Mouse (Mus musculus) frontal cortex, postnatal 25 days (tissue): Measurements from ENCODE around the gene Usf2.

ENCODE experiments used
- DNase-seq, 2 experiments: peaks; one replicate each; pipeline ENCODE4 v3.0.0; 2022; ENCODE audit warnings: low spot score in 2 of 2

The Usf2 gene

DNA sequence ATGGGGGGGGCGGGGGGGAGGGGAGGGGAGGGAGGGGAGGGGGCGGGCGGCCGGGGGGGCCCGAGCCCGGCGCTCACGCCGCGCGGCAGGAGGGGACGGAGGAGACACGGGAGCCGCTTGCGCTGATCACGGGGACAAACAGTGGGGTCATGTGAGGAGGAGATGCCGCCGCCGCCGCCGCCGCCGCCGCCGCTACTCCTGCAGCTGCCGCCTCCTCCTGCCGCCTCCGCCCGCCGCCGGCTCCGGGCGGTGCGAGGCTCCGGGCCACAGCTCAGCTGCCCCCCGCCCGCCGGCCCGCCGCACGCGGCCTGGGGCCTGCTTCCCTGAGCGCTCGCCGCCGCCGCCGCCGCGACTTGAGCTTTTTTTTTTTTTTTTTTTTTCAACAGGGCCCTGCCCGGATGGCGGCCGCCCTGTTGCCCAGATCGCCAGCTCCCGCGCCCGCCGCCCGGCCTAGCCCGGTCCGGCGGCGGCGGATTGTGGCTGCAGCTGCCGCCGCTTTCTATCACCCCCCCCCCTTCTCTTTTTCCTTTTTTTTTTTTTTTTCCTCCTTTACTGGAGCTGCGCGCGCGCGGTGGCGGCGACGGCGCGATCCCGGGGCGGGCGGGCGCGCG is at the start of gene Usf2:
Gene Usf2, minus strand, starts transcription at position 48 of the 611 bp plus-strand sequence.
- DNase-seq, result peak; percentile 57 to 63

DNA sequence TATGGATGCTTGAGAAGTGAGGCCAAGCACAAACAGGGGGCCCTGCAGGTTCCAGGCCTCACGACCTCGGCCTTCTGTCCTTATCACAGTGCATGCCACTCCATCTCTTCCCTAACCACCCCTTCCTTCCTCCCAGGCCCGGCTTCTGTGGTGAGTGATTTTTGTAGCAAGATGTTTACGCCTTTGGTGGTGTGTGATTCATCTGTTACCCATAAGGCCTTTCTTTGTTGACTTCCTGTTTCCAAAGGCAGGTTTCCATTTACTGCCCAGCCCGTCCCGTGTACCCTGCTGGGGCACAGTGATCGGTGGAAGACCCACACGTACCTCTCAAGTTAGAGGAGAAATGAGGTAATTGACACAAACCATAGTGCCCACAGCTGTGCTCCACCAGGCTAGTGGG is 46.0 kb upstream of the Usf2 start:
- DNase-seq, result no peak

DNA sequence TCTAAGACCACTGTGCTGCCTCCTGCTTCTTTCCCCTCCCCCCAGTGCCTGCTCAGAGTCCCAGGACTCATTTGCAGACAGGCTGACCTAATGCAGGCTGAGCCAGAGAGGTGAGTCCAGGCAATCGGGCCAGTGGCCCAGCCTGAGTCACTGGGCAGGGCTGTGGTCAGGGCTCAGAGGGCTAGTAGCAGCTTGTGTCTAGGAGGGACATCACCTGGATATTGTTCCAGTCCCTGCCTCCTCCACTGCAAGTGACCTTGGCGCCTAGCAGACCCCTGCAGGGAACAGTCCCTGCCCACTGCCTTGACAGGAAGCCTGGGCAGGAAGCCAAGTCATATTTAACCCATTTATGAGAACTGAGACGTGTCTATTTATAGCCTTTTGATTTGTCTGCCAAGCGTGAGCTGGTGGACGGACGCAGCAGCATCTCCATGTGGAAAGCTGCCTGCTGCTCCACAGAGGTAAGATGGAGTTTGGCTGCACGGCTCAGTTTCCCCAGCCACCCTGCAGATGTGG is 44.0 kb upstream of the Usf2 start:
- DNase-seq, result peak in 1 of 2 experiments; percentile 8

DNA sequence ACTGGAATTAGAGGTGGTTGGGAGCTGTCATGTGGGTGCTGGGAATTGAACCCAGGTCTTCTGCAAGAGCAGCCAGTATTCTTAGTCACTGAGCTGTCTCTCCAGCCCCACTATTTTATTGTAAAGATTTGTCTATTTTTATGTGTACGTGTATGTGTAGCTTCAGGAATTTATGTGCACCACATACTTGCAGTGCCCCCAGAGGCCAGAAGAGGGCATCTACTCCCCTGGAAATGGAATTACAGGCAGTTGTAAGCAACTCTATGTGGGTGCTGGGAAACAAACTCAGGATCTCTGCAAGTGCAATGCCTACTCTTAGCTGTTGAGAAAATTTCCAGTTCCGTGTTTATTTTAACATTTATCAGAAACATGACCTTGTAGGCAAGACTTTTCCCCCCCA is 39.9 kb upstream of the Usf2 start:
- no peak for DNase-seq

DNA sequence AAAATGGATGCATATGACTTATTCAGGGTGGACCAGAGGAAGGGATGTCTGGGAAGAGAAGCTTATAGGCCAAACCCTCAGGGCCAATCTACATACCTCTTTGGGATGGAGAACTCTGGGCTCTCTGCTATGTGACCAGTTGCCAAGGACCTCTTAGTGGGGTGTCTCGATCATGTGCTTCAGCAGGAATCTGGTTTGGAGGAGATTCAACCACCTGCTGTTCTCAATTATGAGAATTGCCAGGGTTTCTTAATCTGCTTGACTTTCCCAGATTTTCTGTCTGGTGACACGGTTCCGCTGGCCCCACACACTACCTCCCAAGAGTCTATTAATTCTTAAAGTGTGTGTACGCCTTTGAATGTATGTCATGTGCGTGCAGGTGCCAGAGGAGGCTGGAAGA is 37.4 kb upstream of the Usf2 start:
- DNase-seq, result no peak

DNA sequence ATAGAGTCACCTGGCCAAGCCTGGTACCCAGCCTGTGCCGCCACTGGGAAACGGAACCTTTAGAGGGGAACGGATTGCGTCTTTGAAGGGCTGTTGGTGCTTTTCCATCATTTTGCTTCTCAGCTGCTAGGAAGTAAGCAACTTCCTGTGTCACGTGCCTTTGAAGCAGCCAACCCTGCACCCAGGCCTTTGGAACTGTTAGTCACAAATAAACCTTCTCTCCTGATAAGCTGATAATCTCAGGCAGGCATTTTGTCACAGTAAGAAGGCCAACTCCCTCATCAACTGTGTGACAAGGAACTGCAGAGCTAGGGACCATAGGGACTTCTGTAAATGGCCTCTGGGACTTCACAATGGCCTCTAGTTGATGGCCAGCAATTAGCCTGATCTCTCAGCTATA is 35.5 kb upstream of the Usf2 start:
- no peak for DNase-seq

DNA sequence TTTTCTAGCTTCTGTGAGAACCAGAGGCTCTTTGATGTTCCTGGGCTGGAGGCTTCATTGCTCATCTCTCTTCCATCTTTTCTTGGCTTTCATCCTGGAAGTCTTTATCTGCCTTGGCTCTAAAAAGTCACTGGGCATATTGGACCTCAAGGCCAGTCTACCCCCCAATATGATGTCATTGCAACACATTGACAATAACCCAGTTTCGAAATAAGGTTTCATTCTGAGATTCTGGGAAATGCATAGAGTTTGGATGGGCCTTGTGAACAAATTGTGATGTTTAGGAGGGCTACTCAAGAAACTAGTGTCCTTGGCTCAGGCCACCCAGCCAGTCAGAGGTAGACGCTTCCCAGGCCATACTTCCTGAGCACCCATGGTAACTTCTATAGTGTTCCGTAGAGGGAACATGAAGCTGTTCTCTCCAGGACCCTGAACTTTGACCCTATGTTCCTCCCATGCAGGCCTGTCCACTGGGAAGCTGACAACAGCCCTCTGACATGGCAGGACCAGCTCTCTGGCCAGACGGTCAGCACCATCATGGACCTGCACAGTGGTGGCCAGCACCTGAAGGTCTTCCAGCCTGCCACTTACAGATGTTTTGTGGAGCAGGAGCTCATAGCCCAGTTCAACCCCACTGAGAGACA is 32.0 kb upstream of the Usf2 start:
- no peak for DNase-seq

DNA sequence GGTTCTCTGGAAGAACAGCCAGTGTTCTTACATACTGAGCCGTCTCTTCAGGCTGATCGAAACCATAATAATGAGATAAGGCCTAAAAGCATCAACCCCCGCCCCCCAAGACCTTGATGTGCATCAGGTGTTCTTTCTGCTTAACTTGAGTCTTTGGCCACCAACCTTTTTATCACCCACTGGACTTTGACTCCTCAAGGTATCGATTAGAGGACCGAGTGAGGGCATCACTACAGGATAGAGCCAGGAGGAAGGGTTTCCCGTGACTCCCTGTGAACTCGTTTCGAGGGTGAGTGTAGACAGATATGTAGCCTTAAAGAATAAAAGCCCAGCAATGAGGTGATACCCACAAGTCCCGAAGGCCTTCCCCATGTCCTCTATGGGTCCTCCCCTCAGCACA is 28.8 kb upstream of the Usf2 start:
- no peak for DNase-seq

DNA sequence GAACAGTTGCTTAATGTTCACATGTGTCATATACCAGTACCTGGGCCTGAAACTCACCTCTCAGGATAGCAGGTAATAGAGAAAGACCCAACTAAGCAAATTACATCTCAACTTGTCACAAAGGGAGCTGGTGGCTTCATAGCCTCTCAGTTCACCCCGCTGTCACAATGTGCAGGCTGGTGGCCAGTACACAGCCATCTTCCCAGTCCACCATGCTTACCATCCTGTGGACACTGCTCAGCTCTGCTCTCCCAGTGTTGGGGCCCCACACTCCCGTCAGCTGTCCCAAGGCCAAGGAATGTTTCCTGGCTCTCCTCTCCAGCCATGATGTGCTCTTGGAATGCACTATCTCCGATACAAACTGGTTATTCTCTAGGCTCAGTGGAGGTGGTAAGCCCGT is 25.1 kb upstream of the Usf2 start:
- no peak for DNase-seq

DNA sequence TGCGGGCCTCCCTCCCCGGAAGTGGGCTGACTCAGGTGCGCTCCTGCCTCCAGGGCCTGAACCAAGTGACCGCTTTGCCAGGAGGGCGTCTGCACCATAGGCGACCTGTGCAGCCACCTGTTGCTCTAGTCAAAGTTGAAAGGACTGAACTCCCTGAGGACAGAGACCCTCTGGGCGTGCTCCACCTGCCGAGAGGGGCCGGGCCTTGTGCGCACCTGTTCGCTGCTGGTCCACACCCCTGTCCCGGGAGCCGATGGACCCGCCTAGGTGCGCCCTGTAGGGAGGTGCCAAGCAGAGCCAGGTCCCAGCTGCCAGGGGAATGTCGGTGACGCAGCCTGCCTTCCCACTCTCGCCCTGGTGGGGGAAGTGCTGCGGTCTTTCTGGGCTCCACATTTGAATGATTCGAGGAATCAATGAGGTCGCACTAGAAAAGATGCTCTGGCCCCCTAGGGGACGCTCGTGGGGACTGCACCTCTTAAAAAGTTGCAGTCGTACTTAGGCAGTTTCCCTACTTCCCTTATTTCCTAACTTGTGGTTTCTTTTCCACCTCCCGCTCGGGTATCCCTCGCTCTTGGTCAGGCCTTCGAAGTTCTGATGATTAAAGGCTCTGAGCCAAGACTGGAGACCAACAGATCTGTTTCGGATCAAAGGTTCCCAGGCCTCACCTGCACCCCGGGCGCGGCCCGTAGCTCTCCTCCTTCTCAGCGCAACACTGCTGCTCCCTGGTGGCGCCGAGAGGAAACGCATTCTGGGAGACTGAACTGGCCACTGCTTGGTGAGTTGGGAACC is 17.1 kb upstream of the Usf2 start, which contains the start of gene Fam187b:
Gene Fam187b, plus strand, starts transcription at position 290 of the 789 bp plus-strand sequence.
- peak; percentile 55 to 62 for DNase-seq

DNA sequence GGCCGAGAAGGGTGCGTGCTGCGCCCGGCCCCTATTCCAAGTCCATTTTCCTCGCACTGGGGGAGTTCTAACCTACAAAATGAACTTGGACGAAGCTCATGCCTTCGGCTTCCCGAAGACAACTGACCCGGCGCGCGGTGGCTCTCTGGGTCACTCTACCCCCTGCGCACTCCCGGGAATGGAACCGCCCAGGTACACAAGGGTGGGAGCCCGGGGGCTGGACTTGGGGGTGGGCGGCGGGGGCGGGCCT is 16.6 kb upstream of the Usf2 start, which contains the start of gene Lsr:
Gene Lsr, minus strand, starts transcription at position 214 of the 250 bp plus-strand sequence.
- no peak for DNase-seq

DNA sequence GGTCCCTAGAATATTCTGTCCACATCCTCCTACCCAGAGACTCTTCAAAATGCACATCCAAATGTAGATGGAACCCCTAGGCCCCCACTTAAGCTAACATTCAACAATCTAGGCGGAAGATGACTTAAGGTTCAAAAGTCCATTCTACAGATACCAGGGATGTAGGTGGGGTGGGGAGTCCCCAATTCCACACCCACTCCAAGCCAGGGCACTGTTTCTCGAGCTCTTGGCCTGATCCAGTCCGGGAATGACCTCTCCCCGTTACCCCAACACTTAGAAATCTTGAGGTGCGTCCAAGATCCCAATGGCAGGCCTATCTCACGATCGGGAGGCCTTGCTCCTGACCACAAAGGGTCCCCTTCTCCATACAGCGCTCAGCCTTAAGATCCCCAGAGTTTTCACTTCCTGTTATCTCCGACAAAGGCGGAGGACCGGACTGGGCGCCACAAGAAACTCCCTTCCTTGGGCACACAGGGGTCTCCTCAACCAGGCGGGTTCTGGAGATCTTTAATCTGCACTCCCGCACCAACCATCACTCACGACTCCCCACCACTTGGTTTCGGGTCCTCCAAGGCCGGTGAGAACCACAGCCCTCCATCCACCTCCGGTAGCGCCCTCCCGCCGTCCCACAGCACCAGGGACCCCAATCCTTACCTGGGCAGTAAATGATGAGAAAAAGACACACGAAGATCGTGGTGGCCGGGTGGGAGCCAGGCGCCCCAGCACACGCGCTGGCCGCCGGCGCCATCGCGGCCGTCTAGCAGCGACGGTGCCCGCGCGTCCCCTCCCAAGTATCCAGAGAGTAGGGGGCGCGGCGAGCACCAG is 16.0 kb upstream of the Usf2 start:
- DNase-seq, result no peak

DNA sequence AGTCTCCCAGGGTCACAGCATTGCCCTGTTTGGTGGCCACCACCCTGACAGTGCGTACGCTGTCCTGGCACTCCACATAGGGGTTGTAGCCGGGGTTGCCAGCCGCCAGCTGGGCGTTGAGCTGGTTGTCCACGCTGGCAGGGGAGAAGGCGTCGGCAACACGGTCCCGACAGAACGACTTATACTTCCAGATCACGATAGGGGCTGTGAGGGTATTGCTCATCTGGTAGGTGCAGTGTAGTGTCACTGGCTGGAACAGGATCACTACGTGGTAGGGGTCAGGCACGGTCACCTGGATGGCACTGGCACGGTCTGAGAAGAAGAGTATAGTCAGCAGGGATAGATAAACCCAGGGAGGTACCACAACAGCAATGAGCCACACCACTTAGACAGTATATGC is 15.3 kb upstream of the Usf2 start:
- DNase-seq, result no peak

DNA sequence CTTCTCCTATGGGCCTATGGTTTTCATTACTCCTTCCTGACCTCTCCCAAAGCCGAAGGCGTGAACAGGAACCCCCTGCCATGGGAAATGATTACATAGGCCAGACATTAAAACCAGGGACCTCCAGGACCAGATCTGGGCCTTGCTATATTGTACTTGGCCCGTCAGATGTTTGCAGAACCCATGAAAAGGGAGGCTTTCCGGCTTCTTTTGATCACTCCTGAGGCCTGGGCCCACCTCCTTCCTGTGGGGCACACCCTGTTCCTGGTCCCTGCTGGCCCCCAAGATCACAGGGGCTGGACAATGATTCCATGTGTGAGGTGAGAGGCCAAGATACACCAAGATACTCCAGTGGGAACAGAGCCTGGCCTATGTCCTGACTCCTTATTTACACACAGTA is 12.6 kb upstream of the Usf2 start:
- DNase-seq, result no peak

DNA sequence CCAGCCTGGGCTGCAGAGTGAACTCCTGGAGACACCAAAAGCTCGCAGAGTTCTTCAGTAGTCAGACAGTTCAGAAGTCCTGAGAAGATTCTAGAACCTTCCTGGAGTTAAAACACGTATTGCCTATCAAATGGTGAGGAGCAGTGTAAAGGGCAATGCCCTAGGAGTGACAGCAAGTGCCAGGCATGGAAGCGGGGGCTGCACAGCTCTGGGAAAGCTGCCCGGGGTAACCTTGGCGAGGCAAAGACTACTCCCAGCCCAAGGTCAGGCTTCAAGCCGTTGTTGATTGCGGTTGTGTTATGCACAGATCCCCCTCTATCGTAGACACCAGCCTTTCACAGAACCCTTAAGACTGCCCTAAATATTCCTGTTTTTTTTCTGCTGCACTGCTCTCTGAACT is 12.0 kb upstream of the Usf2 start:
- no peak for DNase-seq

DNA sequence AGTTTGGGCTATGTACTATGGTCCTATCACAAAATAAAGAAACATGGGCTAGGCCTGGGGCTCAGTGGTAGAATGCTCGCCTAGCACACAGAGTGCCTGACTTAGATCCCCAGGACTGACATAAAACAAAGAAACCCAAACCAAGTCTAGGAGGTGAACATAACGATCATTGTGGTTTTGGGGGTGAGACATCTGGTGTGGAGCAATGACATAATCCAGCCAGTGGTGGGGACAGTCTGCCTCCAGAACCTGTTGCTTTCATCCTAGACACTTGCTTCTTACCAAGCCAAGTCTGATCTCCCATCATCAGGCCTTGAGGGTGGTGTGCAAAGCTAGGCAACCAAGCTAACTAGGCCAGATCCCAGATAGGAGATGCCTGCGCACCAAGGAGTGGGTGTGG is 10.1 kb upstream of the Usf2 start:
- DNase-seq, result no peak

DNA sequence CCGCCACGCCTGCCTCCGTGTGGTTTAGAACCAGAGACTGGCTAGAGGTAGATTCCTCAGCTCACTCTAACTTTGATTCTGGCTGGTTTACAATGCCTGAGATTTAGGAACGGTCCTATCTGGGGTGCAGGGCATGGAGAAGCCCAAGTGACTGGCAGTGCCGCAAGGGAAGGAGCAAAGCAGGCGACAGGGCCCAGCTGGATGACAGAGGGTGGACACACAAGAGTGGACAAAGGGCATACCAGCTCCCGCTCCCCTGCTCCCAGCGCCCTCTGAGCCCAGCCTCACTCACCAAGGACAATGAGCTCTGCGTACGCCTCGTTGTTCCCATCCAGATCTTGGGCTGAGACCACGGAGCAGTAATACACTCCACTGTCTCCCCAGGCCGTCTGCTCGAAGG is 9.1 kb upstream of the Usf2 start:
- DNase-seq, result no peak

DNA sequence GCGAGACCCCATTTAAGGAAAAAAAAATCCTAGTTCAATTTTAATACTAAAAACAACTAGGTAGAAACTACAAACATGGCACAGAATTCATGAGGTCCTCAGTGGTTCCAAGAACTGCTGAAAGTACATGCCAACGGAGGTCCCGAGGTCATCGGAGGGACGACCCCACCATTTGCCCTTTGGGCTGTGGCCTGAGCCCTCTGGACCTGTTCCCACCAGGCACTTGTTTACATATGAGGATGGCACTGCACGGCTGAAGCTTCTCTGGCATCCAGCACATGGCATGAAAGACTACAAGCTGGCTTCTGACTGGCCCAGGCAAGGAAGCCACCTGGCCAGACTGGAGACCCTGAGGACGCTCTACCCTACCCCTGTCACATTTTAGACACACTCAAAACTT is 7.8 kb upstream of the Usf2 start:
- DNase-seq, result no peak

DNA sequence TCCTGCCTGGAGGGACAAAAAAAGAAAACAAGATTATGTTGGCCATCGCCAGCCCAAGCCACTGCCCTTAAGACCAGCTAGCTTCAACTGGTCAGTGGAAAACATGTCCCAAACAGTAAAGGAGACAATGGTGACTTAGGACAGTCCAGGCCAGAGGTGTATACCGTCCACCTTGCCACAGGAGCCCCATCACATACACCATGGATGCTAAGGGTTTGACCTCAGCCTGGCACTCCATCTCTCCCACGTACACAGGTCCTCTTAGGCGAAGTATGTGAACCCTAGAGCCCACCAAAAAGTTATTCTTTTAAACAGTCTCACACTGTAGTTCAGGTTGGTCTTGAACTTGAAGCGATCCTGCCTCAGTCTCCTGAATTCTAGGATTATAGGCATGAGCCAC is 6.3 kb upstream of the Usf2 start:
- DNase-seq, result no peak

DNA sequence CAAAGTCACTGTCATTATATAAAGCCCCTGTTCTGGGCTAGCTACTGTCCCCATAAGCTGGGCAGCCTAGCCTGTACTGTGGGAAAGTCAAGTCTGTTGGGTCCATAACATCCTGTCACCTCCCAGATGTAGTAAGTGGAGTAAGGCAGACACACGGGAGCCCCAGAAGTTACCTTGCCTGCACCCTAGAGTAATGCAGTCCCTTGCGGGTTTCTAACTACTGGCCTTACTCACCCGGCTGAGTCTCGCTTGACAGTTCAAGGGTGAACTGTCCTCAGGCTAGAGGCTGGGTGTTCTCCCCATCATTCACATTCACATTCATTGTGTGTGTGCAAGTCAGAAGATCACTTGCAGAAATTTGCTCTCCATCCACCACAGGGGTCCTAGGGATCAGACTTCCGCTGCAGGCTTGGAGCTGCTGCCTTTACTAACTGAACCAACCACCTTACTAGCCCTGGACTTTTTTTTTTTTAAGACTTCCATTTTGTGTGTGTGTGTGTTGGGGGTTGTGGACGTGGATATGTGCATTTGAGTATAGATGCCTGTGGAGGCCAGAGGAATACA is 3.3 kb upstream of the Usf2 start:
- DNase-seq, result no peak

DNA sequence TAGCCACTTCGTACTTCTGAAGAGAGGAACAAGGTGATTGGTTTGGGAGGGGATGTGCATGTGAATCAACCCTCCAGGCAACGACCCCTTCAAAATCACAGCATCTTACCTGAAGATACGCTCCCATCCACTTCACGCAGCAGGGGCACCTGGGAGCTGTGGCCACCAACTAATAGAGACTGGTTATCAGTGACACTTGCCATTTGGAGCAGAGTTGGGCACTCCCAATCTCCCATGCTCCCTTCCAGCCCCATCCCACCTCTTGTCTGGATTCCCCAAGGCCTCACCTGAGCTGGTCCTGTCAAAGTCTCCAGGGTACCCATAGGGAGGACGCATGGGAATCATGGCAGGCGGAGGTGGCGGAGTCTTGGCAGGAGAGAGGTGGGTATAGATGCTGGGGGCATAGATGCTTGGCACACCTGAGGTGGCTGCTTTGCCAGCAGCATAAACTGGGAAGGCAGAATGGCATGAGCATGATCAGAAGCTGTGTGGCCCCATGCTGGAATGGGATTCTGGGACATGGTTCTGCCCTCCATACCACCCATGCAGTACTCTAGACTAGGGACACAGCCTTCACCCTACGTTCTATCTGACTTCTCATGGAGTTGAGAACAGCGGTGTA is 2.4 kb upstream of the Usf2 start:
- DNase-seq, result no peak
